Mouse (Mus musculus): ENCODE measurements around the gene Ptrh2. TPM values are rescaled to one million over a fixed set of nuclear protein-coding genes. Genes with fewer than 3 reads are reported as not detected.

Ptrh2 gene
- polyA plus RNA-seq, 1 experiment from 2014 or later, result 16.2 TPM

- no peak for DNase-seq (ENCODE audit: low read depth, low spot score)
- no peak for TF ChIP-seq CTCF (IDR thresholded peaks at IDR 0.05)
- no peak for ATAC-seq
- in situ Hi-C loops (cut with MboI; ENCODE audit: low pct_unique_long_range_greater_than_20kb), result no loop called here
- H3K27me3 ChIP-seq, result no peaks in the 10 kb centered on the region
- ChIA-PET CTCF (interaction anchor here (0.9 to 2.0 kb wide), 6 partner anchors 11 to 42 kb away, joined by 3 to 7 read pairs (median 4); no protein-coding TSS in a partner anchor), POLR2A (interaction anchor here (1.3 kb wide), 1 partner anchor 10 kb away, joined by 7 read pairs; no protein-coding TSS in a partner anchor)
These were observed 55.2 kb downstream of the Ptrh2 start for GRCm38 (mm10) chr11:86738956-86739355.

GRCm38 (mm10) chr11:86739470-86739869, 55.7 kb downstream of the Ptrh2 start:
- no peak for TF ChIP-seq CTCF (IDR thresholded peaks at IDR 0.05)
- CTCF ChIA-PET, result interaction anchor here (1.0 kb wide), 1 partner anchor 11 kb away, joined by 3 read pairs; no protein-coding TSS in a partner anchor
- no peak for ATAC-seq
- DNase-seq (ENCODE audit: low read depth, low spot score), result no peak
- no peaks in the 10 kb centered on the region for H3K27me3 ChIP-seq
- POLR2A ChIA-PET, result interaction anchor here (1.3 kb wide), 1 partner anchor 9 kb away, joined by 7 read pairs; no protein-coding TSS in a partner anchor
- in situ Hi-C loops (cut with MboI; ENCODE audit: low pct_unique_long_range_greater_than_20kb), result no loop called here

DNA sequence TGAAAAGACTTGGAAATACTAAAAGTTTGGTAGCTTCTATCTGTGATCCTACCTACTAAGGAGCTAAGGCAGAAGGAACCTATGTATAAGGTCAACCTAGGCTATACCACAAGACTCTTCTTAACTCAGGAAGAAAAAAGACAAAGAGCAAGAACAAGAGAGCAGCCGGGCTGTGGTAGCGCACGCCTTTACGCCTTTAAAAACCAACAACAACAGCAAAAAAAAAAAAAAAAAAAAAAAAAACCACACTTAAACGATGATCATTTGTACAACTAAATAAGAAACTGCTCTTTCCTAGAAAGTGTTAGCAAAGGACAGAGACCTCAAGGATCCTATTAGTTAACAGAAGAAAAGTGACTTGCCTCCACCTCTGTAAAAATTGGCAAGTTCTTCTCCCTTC, 57.7 kb downstream of the Ptrh2 start:
- TF ChIP-seq CTCF (IDR thresholded peaks at IDR 0.05), result no peak
- ATAC-seq (no peak), DNase-seq (ENCODE audit: low read depth, low spot score) (no peak)
- in situ Hi-C loops (cut with MboI; ENCODE audit: low pct_unique_long_range_greater_than_20kb), result no loop called here
- no peaks in the 10 kb centered on the region for H3K27me3 ChIP-seq
- CTCF ChIA-PET, result interaction anchor here (0.9 to 1.0 kb wide), 2 partner anchors 8 to 10 kb away, joined by 3 to 5 read pairs; no protein-coding TSS in a partner anchor
- POLR2A ChIA-PET, result interaction anchor here (1.0 kb wide), 1 partner anchor 8 kb away, joined by 10 read pairs; no protein-coding TSS in a partner anchor

Other genes with a start within 250 kb of the Ptrh2 start
- 34.3 TPM for gene Rnft1, start 199.3 kb upstream of the Ptrh2 start, polyA plus RNA-seq (2021)
- gene Rps6kb1, start 139.2 kb upstream of the Ptrh2 start, polyA plus RNA-seq (2021), result 39.2 TPM
- 10.9 TPM for gene Tubd1, start 139.0 kb upstream of the Ptrh2 start, polyA plus RNA-seq (2021)
- 443 TPM for gene Vmp1, start 149 bp upstream of the Ptrh2 start, polyA plus RNA-seq (2021)
- gene Cltc, start 73.6 kb downstream of the Ptrh2 start, polyA plus RNA-seq (2021), result 301 TPM
- gene Dhx40, start 123.8 kb downstream of the Ptrh2 start, polyA plus RNA-seq (2021), result 76.1 TPM

Data from Patski (cell line).